Mouse (Mus musculus): ENCODE results near the gene Pdk2. TPM values are rescaled to one million over a fixed set of nuclear protein-coding genes. Genes with fewer than 3 reads are reported as not detected.
A peak's percentile ranks its signal among the peaks of the same experiment; 100 is the strongest.

Pdk2 gene
- polyA plus RNA-seq, 1 experiment from 2014 or later = 113 TPM

DNA sequence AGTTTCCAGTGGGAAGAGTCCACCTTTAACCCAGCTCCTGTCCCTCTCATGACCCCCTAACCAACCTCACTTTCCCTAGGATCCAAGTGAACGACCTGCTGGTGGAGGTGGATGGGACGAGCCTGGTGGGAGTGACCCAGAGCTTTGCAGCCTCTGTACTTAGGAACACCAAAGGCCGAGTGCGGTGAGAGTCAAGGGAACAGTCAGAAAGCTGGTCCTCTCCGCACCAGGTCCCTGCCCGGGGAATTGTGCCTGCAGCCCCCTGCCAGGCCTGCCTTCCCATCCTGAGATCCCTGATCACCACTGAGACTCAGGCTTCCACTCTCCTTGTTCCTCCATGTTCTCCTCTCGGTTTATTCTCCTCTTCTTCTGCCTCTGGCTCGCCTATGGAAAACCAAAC, 41.0 kb downstream of the Pdk2 start:
- H3K36me3 ChIP-seq (ENCODE audit: control insufficient read depth, insufficient read depth, low read length) = peaks cover 95% of the 10 kb centered on the region
- no peak overlapping the region for H3K4me3 ChIP-seq (ENCODE audit: control insufficient read depth in 1 of 2, insufficient read depth in 1 of 2, low read depth in 1 of 2, low read length in 2 of 2)
- 0 out of 4 replicates have a peak overlapping the region, but pooled peaks of 1 of the 2 experiments have one; percentile 4 for H3K27ac ChIP-seq (replicated peaks in 1 of 2; ENCODE audit: control insufficient read depth in 1 of 2, insufficient read depth in 1 of 2, low read depth in 2 of 2, low read length in 2 of 2)
- peaks cover 16 to 49% of the 10 kb centered on the region in 2 experiments for H3K4me1 ChIP-seq (ENCODE audit: control insufficient read depth in 2 of 2, insufficient read depth in 2 of 2, low read length in 2 of 2)
- no peaks in the 10 kb centered on the region for H3K27me3 ChIP-seq (ENCODE audit: control insufficient read depth, insufficient read depth, low read length)
- ATAC-seq (ENCODE audit: insufficient number of reproducible peaks, insufficient read depth, low FRiP score, low read depth) = no peak
- 70% methylated on average over 8 of the region's 8 CpGs for WGBS
- no peak overlapping the region for H3K9ac ChIP-seq (ENCODE audit: low read length)
- H3K4me2 ChIP-seq (ENCODE audit: low read length) = no peak overlapping the region
- no peaks in the 10 kb centered on the region for H3K9me3 ChIP-seq (ENCODE audit: control insufficient read depth, low read length)

DNA sequence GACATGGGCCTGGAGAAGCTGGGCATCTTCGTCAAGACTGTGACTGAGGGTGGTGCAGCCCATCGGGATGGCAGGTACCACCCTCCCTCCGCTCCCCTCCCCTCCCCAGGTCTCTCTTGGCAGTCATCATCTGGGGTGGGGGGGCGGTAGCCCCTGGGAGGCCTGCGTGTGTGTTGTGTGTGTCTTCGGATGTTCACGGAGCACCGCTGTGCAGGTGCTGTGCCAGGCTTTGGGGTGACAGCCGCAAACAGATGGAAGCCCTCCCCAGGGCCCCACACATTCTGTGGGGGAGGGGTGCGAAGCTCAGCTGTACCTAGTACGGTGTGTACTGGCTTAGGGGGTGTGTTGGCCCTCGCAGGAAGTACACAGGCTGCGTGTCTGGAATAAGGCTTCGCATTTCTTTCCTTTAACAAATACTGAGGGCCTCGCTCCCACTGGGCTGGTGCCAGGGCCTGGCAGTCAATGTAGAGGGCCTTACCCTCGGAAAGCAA, 43.1 kb downstream of the Pdk2 start:
- Histone ChIP-seq H3K9ac (ENCODE audit: low read length) (no peak overlapping the region), H3K27ac (replicated peaks in 1 of 2; ENCODE audit: control insufficient read depth in 1 of 2, insufficient read depth in 1 of 2, low read depth in 2 of 2, low read length in 2 of 2) (no peak overlapping the region), H3K9me3 (ENCODE audit: control insufficient read depth, low read length) (no peaks in the 10 kb centered on the region), H3K36me3 (ENCODE audit: control insufficient read depth, insufficient read depth, low read length) (peaks cover 87% of the 10 kb centered on the region), H3K27me3 (ENCODE audit: control insufficient read depth, insufficient read depth, low read length) (no peaks in the 10 kb centered on the region), H3K4me2 (ENCODE audit: low read length) (no peak overlapping the region), H3K4me1 (ENCODE audit: control insufficient read depth in 2 of 2, insufficient read depth in 2 of 2, low read length in 2 of 2) (peaks cover 32 to 55% of the 10 kb centered on the region in 2 experiments), H3K4me3 (ENCODE audit: control insufficient read depth in 1 of 2, insufficient read depth in 1 of 2, low read depth in 1 of 2, low read length in 2 of 2) (no peak overlapping the region)
- no peak for ATAC-seq (ENCODE audit: insufficient number of reproducible peaks, insufficient read depth, low FRiP score, low read depth)
- 80% methylated on average over 15 of the region's 16 CpGs for WGBS

DNA sequence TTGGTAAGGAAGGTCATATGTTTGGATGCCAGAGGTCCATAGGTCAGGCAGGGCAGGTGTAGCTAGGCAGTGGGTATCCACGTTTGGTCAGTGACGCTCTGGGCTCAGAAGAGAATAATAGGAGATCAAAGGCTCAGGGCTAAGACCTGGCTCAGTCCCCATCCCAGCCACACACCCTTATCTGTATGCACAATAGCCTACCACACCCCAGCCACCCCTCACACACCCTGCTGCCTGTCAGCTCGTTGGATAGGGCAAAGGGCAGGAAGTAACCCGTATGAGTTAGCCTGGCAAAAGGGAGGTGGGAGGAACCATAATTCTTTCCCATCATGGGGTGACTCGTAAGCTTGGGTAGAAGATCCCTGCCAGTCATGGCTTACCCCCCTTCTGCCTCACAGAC, 43.6 kb downstream of the Pdk2 start:
- WGBS = 62% methylated on average over 5 of the region's 5 CpGs
- no peak overlapping the region for H3K4me2 ChIP-seq (ENCODE audit: low read length)
- no peaks in the 10 kb centered on the region for H3K27me3 ChIP-seq (ENCODE audit: control insufficient read depth, insufficient read depth, low read length)
- no peak overlapping the region for H3K27ac ChIP-seq (replicated peaks in 1 of 2; ENCODE audit: control insufficient read depth in 1 of 2, insufficient read depth in 1 of 2, low read depth in 2 of 2, low read length in 2 of 2)
- peaks cover 82% of the 10 kb centered on the region for H3K36me3 ChIP-seq (ENCODE audit: control insufficient read depth, insufficient read depth, low read length)
- no peak overlapping the region for H3K9ac ChIP-seq (ENCODE audit: low read length)
- no peak for ATAC-seq (ENCODE audit: insufficient number of reproducible peaks, insufficient read depth, low FRiP score, low read depth)
- no peaks in the 10 kb centered on the region for H3K9me3 ChIP-seq (ENCODE audit: control insufficient read depth, low read length)
- no peak overlapping the region for H3K4me3 ChIP-seq (ENCODE audit: control insufficient read depth in 1 of 2, insufficient read depth in 1 of 2, low read depth in 1 of 2, low read length in 2 of 2)
- H3K4me1 ChIP-seq (ENCODE audit: control insufficient read depth in 2 of 2, insufficient read depth in 2 of 2, low read length in 2 of 2) = peaks cover 34 to 59% of the 10 kb centered on the region in 2 experiments

DNA sequence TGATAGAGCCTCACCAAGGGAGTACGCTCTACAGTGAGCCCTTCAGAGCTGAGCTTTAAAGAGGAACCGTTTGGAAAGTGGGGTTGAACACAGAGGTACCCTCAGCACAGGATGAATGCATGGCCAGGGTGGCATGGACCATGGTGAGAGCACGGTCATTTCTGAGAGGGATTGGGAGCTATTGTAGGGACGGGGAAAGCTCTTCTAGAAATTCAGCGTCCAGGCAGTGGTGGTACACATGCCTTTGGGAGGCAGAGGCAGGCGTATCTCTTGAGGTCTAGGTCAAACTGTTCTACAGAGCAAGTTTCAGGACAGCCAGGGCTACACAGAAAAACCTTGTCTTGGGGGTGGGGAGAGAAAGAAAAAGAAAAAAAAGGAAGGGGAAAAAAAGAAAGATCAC, 44.2 kb downstream of the Pdk2 start:
- no peaks in the 10 kb centered on the region for H3K27me3 ChIP-seq (ENCODE audit: control insufficient read depth, insufficient read depth, low read length)
- no peak overlapping the region for H3K4me2 ChIP-seq (ENCODE audit: low read length)
- peaks cover 76% of the 10 kb centered on the region for H3K36me3 ChIP-seq (ENCODE audit: control insufficient read depth, insufficient read depth, low read length)
- no peak for ATAC-seq (ENCODE audit: insufficient number of reproducible peaks, insufficient read depth, low FRiP score, low read depth)
- H3K27ac ChIP-seq (replicated peaks in 1 of 2; ENCODE audit: control insufficient read depth in 1 of 2, insufficient read depth in 1 of 2, low read depth in 2 of 2, low read length in 2 of 2) = no peak overlapping the region
- no peak overlapping the region for H3K4me3 ChIP-seq (ENCODE audit: control insufficient read depth in 1 of 2, insufficient read depth in 1 of 2, low read depth in 1 of 2, low read length in 2 of 2)
- no peak overlapping the region for H3K9ac ChIP-seq (ENCODE audit: low read length)
- no peaks in the 10 kb centered on the region for H3K9me3 ChIP-seq (ENCODE audit: control insufficient read depth, low read length)
- 87% methylated on average over 6 of the region's 6 CpGs for WGBS
- H3K4me1 ChIP-seq (ENCODE audit: control insufficient read depth in 2 of 2, insufficient read depth in 2 of 2, low read length in 2 of 2) = peaks cover 34 to 61% of the 10 kb centered on the region in 2 experiments

- Histone ChIP-seq H3K4me3 (ENCODE audit: control insufficient read depth in 1 of 2, insufficient read depth in 1 of 2, low read depth in 1 of 2, low read length in 2 of 2) (no peak overlapping the region), H3K4me2 (ENCODE audit: low read length) (peak overlapping the region; percentile 96), H3K9ac (ENCODE audit: low read length) (no peak overlapping the region), H3K9me3 (ENCODE audit: control insufficient read depth, low read length) (no peaks in the 10 kb centered on the region), H3K36me3 (ENCODE audit: control insufficient read depth, insufficient read depth, low read length) (peaks cover 67% of the 10 kb centered on the region), H3K27ac (replicated peaks in 1 of 2; ENCODE audit: control insufficient read depth in 1 of 2, insufficient read depth in 1 of 2, low read depth in 2 of 2, low read length in 2 of 2) (no peak overlapping the region), H3K27me3 (ENCODE audit: control insufficient read depth, insufficient read depth, low read length) (no peaks in the 10 kb centered on the region), H3K4me1 (ENCODE audit: control insufficient read depth in 2 of 2, insufficient read depth in 2 of 2, low read length in 2 of 2) (peaks cover 33 to 57% of the 10 kb centered on the region in 2 experiments)
- 81% methylated on average over 8 of the region's 8 CpGs for WGBS
- no peak for ATAC-seq (ENCODE audit: insufficient number of reproducible peaks, insufficient read depth, low FRiP score, low read depth)
These were observed 45.1 kb downstream of the Pdk2 start for GRCm38 (mm10) chr11:94996101-94996500.

- peak overlapping the region in 1 of 2 experiments; percentile 93; a peak in 1 of 4 replicates for H3K27ac ChIP-seq (replicated peaks in 1 of 2; ENCODE audit: control insufficient read depth in 1 of 2, insufficient read depth in 1 of 2, low read depth in 2 of 2, low read length in 2 of 2)
- WGBS = 89% methylated on average over 11 of the region's 11 CpGs
- H3K4me2 ChIP-seq (ENCODE audit: low read length) = peak overlapping the region; percentile 96
- H3K4me1 ChIP-seq (ENCODE audit: control insufficient read depth in 2 of 2, insufficient read depth in 2 of 2, low read length in 2 of 2) = peaks cover 29 to 52% of the 10 kb centered on the region in 2 experiments
- no peaks in the 10 kb centered on the region for H3K9me3 ChIP-seq (ENCODE audit: control insufficient read depth, low read length)
- H3K9ac ChIP-seq (ENCODE audit: low read length) = peak overlapping the region; percentile 94
- peaks cover 61% of the 10 kb centered on the region for H3K36me3 ChIP-seq (ENCODE audit: control insufficient read depth, insufficient read depth, low read length)
- no peak for ATAC-seq (ENCODE audit: insufficient number of reproducible peaks, insufficient read depth, low FRiP score, low read depth)
- H3K4me3 ChIP-seq (ENCODE audit: control insufficient read depth in 1 of 2, insufficient read depth in 1 of 2, low read depth in 1 of 2, low read length in 2 of 2) = peak overlapping the region in 1 of 2 experiments; percentile 84; a peak in 2 of 4 replicates
- no peaks in the 10 kb centered on the region for H3K27me3 ChIP-seq (ENCODE audit: control insufficient read depth, insufficient read depth, low read length)
These were observed 46.0 kb downstream of the Pdk2 start for GRCm38 (mm10) chr11:94994947-94995772.

DNA sequence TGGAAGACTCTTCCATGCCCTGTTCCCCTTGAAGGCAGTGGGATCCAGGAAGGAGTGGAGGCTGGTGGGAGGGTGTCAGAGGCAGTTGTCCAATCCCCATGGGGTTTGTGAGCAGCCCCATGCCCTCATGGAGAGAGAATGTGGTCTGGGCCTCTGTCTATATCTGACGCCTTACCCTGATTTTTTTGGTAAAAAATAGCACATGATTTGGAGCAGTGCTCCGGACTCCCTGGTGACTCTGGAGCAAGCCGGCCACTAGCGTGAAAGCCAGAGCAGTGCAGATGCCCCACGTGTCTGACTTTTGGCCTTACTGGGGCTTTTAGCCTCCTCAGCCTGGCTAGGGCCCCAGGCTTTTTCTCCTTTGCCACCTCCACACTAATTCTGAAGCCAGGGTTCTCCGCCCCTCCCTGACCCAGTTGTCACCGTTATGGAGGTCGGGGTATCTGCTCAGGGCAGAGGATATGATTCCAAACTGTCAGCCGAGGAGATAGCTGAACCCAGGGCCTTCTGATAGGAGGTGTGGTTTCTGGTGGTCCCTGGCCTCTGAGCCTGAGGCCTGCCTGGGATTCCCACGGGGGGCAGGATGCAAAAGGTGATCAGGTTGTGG, 46.8 kb downstream of the Pdk2 start:
- Histone ChIP-seq H3K9me3 (ENCODE audit: control insufficient read depth, low read length) (no peaks in the 10 kb centered on the region), H3K4me2 (ENCODE audit: low read length) (peak overlapping the region; percentile 96), H3K4me1 (ENCODE audit: control insufficient read depth in 2 of 2, insufficient read depth in 2 of 2, low read length in 2 of 2) (peaks cover 34 to 56% of the 10 kb centered on the region in 2 experiments), H3K9ac (ENCODE audit: low read length) (peak overlapping the region; percentile 94), H3K36me3 (ENCODE audit: control insufficient read depth, insufficient read depth, low read length) (peaks cover 53% of the 10 kb centered on the region), H3K27me3 (ENCODE audit: control insufficient read depth, insufficient read depth, low read length) (no peaks in the 10 kb centered on the region), H3K4me3 (ENCODE audit: control insufficient read depth in 1 of 2, insufficient read depth in 1 of 2, low read depth in 1 of 2, low read length in 2 of 2) (peak overlapping the region; percentile 84 to 86), H3K27ac (replicated peaks in 1 of 2; ENCODE audit: control insufficient read depth in 1 of 2, insufficient read depth in 1 of 2, low read depth in 2 of 2, low read length in 2 of 2) (peak overlapping the region in 1 of 2 experiments; percentile 93; a peak in 2 of 4 replicates)
- 20% methylated on average over 10 of the region's 10 CpGs for WGBS
- ATAC-seq (ENCODE audit: insufficient number of reproducible peaks, insufficient read depth, low FRiP score, low read depth) = no peak

Data from heart, embryonic 14.5 days (tissue).